In the genomic region with DNA sequence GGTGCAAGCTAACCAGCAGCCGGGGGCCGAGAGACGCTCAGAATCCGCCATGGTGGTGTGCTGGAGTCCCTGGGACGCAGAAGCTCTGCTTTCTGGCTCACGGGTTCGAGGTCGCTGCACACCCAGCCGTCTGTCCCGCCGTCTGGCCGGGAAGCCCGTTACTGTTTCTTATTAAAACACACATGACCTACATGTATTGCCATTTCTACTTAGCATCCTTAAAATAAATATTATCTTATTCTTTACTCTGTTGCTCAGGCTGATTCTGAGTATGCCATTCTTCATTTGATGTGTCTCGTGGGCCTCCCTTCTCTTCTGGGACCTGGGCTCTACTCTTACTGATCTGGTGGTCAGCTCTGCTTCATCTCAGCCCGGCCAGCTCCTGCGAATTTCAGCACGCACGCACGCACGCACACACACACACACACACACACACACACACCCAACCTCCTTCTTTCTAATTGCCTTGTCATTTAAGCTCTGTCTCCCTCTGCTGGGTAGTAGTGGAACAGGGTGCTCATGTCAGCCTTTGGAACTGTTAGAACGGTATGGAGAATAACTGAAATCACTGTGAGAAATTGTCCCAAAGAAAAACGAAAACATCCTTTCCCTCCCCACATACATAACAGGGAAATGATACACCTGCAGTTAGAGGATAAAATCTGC, we compare ENCODE assay signal across 9 mouse cellular contexts. TPM values are rescaled to one million over a fixed set of nuclear protein-coding genes. Genes with fewer than 3 reads are reported as not detected.
DNase-seq lines count a peak whose midpoint lies in the region; ATAC-seq lines count a peak whose summit lies in the region.
"Had no signal": no experiment of that assay in that cellular context is flagged by ENCODE, and none has a peak within 500 bp of the region (broad histone marks: within the 10 kb centered on the region; RNA-seq: fewer than 3 reads in every experiment).

Gene Gm6169 (minus strand): TSS at position 51 of the 666 bp plus-strand sequence.

- peak; percentile 47 for DNase-seq in forebrain, embryonic 10.5 days (ENCODE audit: extremely low spot score, low spot score)
- peak; percentile 42 for DNase-seq in MEL-GATA-1-ER (ENCODE audit: extremely low read depth, low read depth)
- DNase-seq in cerebellum, adult 18-20 months: peak; percentile 43 to 47
- DNase-seq in forelimb bud, embryonic 11.5 days (ENCODE audit: low read depth, low spot score): peak; percentile 40
- peak; percentile 81 for DNase-seq in layer of hippocampus, adult 11-12 months (ENCODE audit: low spot score)
- DNase-seq in lung, postnatal 25 days (ENCODE audit: low spot score): peak; percentile 8
- peak; percentile 40 for DNase-seq in right cerebral cortex, postnatal 25 days

- H3K27me3 ChIP-seq in forebrain, embryonic 10.5 days (ENCODE audit: poor library complexity, severe bottlenecking): no peaks in the 10 kb centered on the region
- H3K27me3 ChIP-seq in forebrain, embryonic 12.5 days: no peaks in the 10 kb centered on the region
- H3K27me3 ChIP-seq: lung, embryonic 15.5 days had no signal

- no peaks in the 10 kb centered on the region for H3K4me1 ChIP-seq in forebrain, embryonic 10.5 days
- H3K4me1 ChIP-seq in forebrain, embryonic 12.5 days: no peaks in the 10 kb centered on the region
- H3K4me1 ChIP-seq: lung, embryonic 15.5 days had no signal

- no peak within 1 kb of the TSS for H3K9ac ChIP-seq in forebrain, embryonic 12.5 days
- H3K9ac ChIP-seq: lung, embryonic 15.5 days had no signal

- ATAC-seq in forebrain, embryonic 12.5 days (ENCODE audit: low FRiP score): no peak

- H3K9me3 ChIP-seq in forebrain, embryonic 10.5 days: no peaks in the 10 kb centered on the region
- no peaks in the 10 kb centered on the region for H3K9me3 ChIP-seq in forebrain, embryonic 12.5 days
- H3K9me3 ChIP-seq: lung, embryonic 15.5 days had no signal

- H3K4me2 ChIP-seq in forebrain, embryonic 12.5 days: no peak within 1 kb of the TSS
- H3K4me2 ChIP-seq: lung, embryonic 15.5 days had no signal

- H3K4me3 ChIP-seq in forebrain, embryonic 10.5 days: no peak within 1 kb of the TSS
- no peak within 1 kb of the TSS for H3K4me3 ChIP-seq in forebrain, embryonic 12.5 days (replicated peaks)
- H3K4me3 ChIP-seq: lung, embryonic 15.5 days had no signal

- H3K27ac ChIP-seq in forebrain, embryonic 10.5 days: no peak within 1 kb of the TSS
- H3K27ac ChIP-seq in forebrain, embryonic 12.5 days: no peak within 1 kb of the TSS
- H3K27ac ChIP-seq: lung, embryonic 15.5 days had no signal

- WGBS in forebrain, embryonic 10.5 days: 91% methylated on average over 22 of the region's 22 CpGs
- WGBS in forebrain, embryonic 12.5 days: 83% methylated on average over 22 of the region's 22 CpGs

- peaks cover 22% of the 10 kb centered on the region for H3K36me3 ChIP-seq in forebrain, embryonic 10.5 days (replicated peaks)
- H3K36me3 ChIP-seq in forebrain, embryonic 12.5 days (replicated peaks): no peaks in the 10 kb centered on the region
- H3K36me3 ChIP-seq: lung, embryonic 15.5 days had no signal

RNA-seq across cellular contexts. Expression of gene Gm6169, which starts in this region (rescaled TPM):
- 0.37 and 1.7 TPM in 2 replicates for polyA plus RNA-seq in forebrain, embryonic 10.5 days (2016; fragmentation: Nextera tagmentation; extraction: Ambion mirVana)
- polyA plus RNA-seq in forebrain, embryonic 12.5 days (2016; fragmentation: Nextera tagmentation; extraction: Ambion mirVana): 0.83 and 1.2 TPM in 2 replicates

Comparison
In these comparisons a context has a peak if more than half of its experiments do, and no peak if none do; other contexts are left out.
1. DNase-seq: peak in every context shown above with its lines; median percentile 81 in layer of hippocampus, adult 11-12 months; 47 in forebrain, embryonic 10.5 days; 45 in cerebellum, adult 18-20 months; 42 in MEL-GATA-1-ER; 40 in forelimb bud, embryonic 11.5 days; 40 in right cerebral cortex, postnatal 25 days; 8 in lung, postnatal 25 days.